Mouse (Mus musculus): Measurements from ENCODE around the gene Tarsl2.
A peak's percentile ranks its signal among the peaks of the same experiment; 100 is the strongest.

GRCm38 (mm10) chr7:65693301-65693821, 48.7 kb downstream of the Tarsl2 start:
- peak; percentile 74 for TF ChIP-seq POLR2A (IDR thresholded peaks at IDR 0.05; ENCODE audit: insufficient read depth, low read depth, low read length)
- TF ChIP-seq CTCF (IDR thresholded peaks at IDR 0.05), result peak; percentile 20; the same call in 1 of the 2 replicates
- no peak for TF ChIP-seq EP300 (IDR thresholded peaks at IDR 0.05; ENCODE audit: insufficient read depth, low read depth, low read length)

All from heart, adult 2 months (tissue).